Mouse (Mus musculus) left cerebral cortex, adult 2 months (tissue): ENCODE measurements at regions not wholly inside any gene's neighbourhood (a gene's known extent, or its start where the extent isn't known, plus 50 kb on each side); places are given as distances from the start of the nearest gene placed in this dataset.

Experiments used
- DNase-seq, 2 experiments: peaks; one replicate each; pipeline ENCODE4 v3.0.0; 2021 to 2022; ENCODE audit warnings: low spot score in 2 of 2, mixed read lengths in 1 of 2; ENCODE audit errors: extremely low spot score in 1 of 2
- H3K27ac ChIP-seq: fragments of 200-600 bp; 2 replicates; pipeline ENCODE4 v1.8.1; 2022
- H3K4me3 ChIP-seq: fragments of 200-600 bp; 2 replicates; pipeline ENCODE4 v1.8.1; 2022
- CTCF ChIP-seq: fragments of 200-600 bp; IDR thresholded peaks from 2 replicates; pipeline ENCODE4 v1.8.1; 2022; ENCODE audit warnings: antibody characterized with exemption, mild to moderate bottlenecking, moderate library complexity
- intact Hi-C: fragments of 180-260 bp; cut with DNase I; formaldehyde crosslinking; loops from one replicate; pipeline ENCODE4 v1.15.1; 2025

GRCm38 (mm10) chr13:99052076-99052475, 67.7 kb upstream of the 1700024P04Rik start:
- intact Hi-C loops: loop anchor here (10.0 kb wide), 1 partner anchor 127 kb away; the partner anchor contains the start of gene Tnpo1
- no peak for DNase-seq
- Histone ChIP-seq H3K27ac (no peak overlapping the region), H3K4me3 (no peak overlapping the region)
- no peak for TF ChIP-seq CTCF

- TF ChIP-seq CTCF: no peak
- intact Hi-C loops: loop anchor here (10.0 kb wide), 1 partner anchor 125 kb away; the partner anchor contains the start of gene Tnpo1
- Histone ChIP-seq H3K27ac (no peak overlapping the region), H3K4me3 (no peak overlapping the region)
- DNase-seq: no peak
Measured at GRCm38 (mm10) chr13:99049699-99050098, 65.3 kb upstream of the 1700024P04Rik start.

GRCm38 (mm10) chr13:99048651-99049100, 64.3 kb upstream of the 1700024P04Rik start:
- TF ChIP-seq CTCF: no peak
- Histone ChIP-seq H3K4me3 (no peak overlapping the region), H3K27ac (no peak overlapping the region)
- intact Hi-C loops: no loop called here
- DNase-seq: no peak

- no peak for DNase-seq
- H3K4me3 ChIP-seq: no peak overlapping the region
- no peak overlapping the region for H3K27ac ChIP-seq
- intact Hi-C loops: no loop called here
- no peak for TF ChIP-seq CTCF
Measured at GRCm38 (mm10) chr13:99047219-99047618, 62.9 kb upstream of the 1700024P04Rik start.

GRCm38 (mm10) chr13:99046737-99047136, 62.4 kb upstream of the 1700024P04Rik start:
- no peak for DNase-seq
- H3K4me3 ChIP-seq: no peak overlapping the region
- intact Hi-C loops: no loop called here
- no peak for TF ChIP-seq CTCF
- no peak overlapping the region for H3K27ac ChIP-seq

GRCm38 (mm10) chr13:99042086-99042485, 57.7 kb upstream of the 1700024P04Rik start:
- Histone ChIP-seq H3K27ac (no peak overlapping the region), H3K4me3 (no peak overlapping the region)
- DNase-seq: no peak
- intact Hi-C loops: no loop called here
- TF ChIP-seq CTCF: no peak

GRCm38 (mm10) chr13:99041256-99041655, 56.9 kb upstream of the 1700024P04Rik start:
- DNase-seq: no peak
- intact Hi-C loops: no loop called here
- no peak overlapping the region for H3K4me3 ChIP-seq
- no peak for TF ChIP-seq CTCF
- H3K27ac ChIP-seq: no peak overlapping the region

- intact Hi-C loops: no loop called here
- H3K4me3 ChIP-seq: no peak overlapping the region
- no peak overlapping the region for H3K27ac ChIP-seq
- DNase-seq: peak; percentile 48 to 49
- no peak for TF ChIP-seq CTCF
Measured at GRCm38 (mm10) chr13:99040846-99041245, 56.5 kb upstream of the 1700024P04Rik start.

GRCm38 (mm10) chr13:99040171-99040570, 55.8 kb upstream of the 1700024P04Rik start:
- DNase-seq: no peak
- H3K27ac ChIP-seq: no peak overlapping the region
- no peak for TF ChIP-seq CTCF
- no peak overlapping the region for H3K4me3 ChIP-seq
- intact Hi-C loops: no loop called here

GRCm38 (mm10) chr13:99039063-99039385, 54.7 kb upstream of the 1700024P04Rik start:
- no peak overlapping the region for H3K27ac ChIP-seq
- H3K4me3 ChIP-seq: no peak overlapping the region
- no peak for DNase-seq
- no peak for TF ChIP-seq CTCF
- intact Hi-C loops: no loop called here

GRCm38 (mm10) chr13:99038198-99039062, 54.1 kb upstream of the 1700024P04Rik start:
- intact Hi-C loops: no loop called here
- H3K27ac ChIP-seq: no peak overlapping the region
- H3K4me3 ChIP-seq: no peak overlapping the region
- no peak for DNase-seq
- TF ChIP-seq CTCF: no peak

- H3K4me3 ChIP-seq: no peak overlapping the region
- intact Hi-C loops: no loop called here
- TF ChIP-seq CTCF: no peak
- no peak for DNase-seq
- no peak overlapping the region for H3K27ac ChIP-seq
Measured at GRCm38 (mm10) chr13:99037131-99037530, 52.8 kb upstream of the 1700024P04Rik start.
